Mouse (Mus musculus): ENCODE data around the gene Scgb1b30. TPM values are rescaled to one million over a fixed set of nuclear protein-coding genes. Genes with fewer than 3 reads are reported as not detected.

The Scgb1b30 gene
- total RNA-seq, 2 experiments from 2014 or later, result not detected

Other genes with a start within 250 kb of the Scgb1b30 start
- not detected for gene Scgb2b26, start 150.4 kb upstream of the Scgb1b30 start, total RNA-seq (2021)
- gene Scgb2b27, start 81.5 kb upstream of the Scgb1b30 start, total RNA-seq (2021), result not detected
- gene Scgb1b27, start 73.9 kb upstream of the Scgb1b30 start, total RNA-seq (2021), result not detected
- 10 to 100 TPM; 10.5 to 11.0 TPM for gene Wtip, start 37.8 kb downstream of the Scgb1b30 start, total RNA-seq (2021)
- gene Uba2, start 74.2 kb downstream of the Scgb1b30 start, total RNA-seq (2021), result 10 to 100 TPM; 29.4 to 31.4 TPM
- 10 to 100 TPM; 17.0 to 19.7 TPM for gene Pdcd2l, start 101.2 kb downstream of the Scgb1b30 start, total RNA-seq (2021)
- gene Gpi1, start 134.9 kb downstream of the Scgb1b30 start, total RNA-seq (2021), result 100 to 1,000 TPM; 547 to 566 TPM
- gene Gm6096, start 155.6 kb downstream of the Scgb1b30 start, total RNA-seq (2021), result not detected
- 10 to 100 TPM; 45.3 to 52.9 TPM for gene 4931406P16Rik, start 218.1 kb downstream of the Scgb1b30 start, total RNA-seq (2021)

Measured in heart, postnatal 25 days (tissue).